Mouse (Mus musculus): ENCODE data around the gene Wdfy2.
"Not testable (repeated sequence)": the region's sequence is repeated elsewhere in the genome, so short reads cannot be mapped to it uniquely, and the experiment has no call there.

Gene Wdfy2

GRCm38 (mm10) chr14:62837641-62838252, at the start of gene Wdfy2:
Wdfy2 (plus strand) TSS chr14:62837678.
- no peak for DNase-seq

GRCm38 (mm10) chr14:62789282-62789681, 48.2 kb upstream of the Wdfy2 start:
- no peak for DNase-seq

GRCm38 (mm10) chr14:62795719-62796118, 41.8 kb upstream of the Wdfy2 start:
- no peak for DNase-seq

GRCm38 (mm10) chr14:62798608-62799101, 38.8 kb upstream of the Wdfy2 start:
- no peak for DNase-seq

GRCm38 (mm10) chr14:62800791-62801190, 36.7 kb upstream of the Wdfy2 start:
- DNase-seq, result no peak

GRCm38 (mm10) chr14:62803204-62803603, 34.3 kb upstream of the Wdfy2 start:
- no peak for DNase-seq

GRCm38 (mm10) chr14:62806921-62807320, 30.6 kb upstream of the Wdfy2 start:
- DNase-seq, result no peak

- DNase-seq, result no peak
Observed at GRCm38 (mm10) chr14:62808661-62809523, 28.6 kb upstream of the Wdfy2 start.

GRCm38 (mm10) chr14:62812765-62813164, 24.7 kb upstream of the Wdfy2 start:
- no peak for DNase-seq

- DNase-seq, result no peak
Observed at GRCm38 (mm10) chr14:62814567-62814966, 22.9 kb upstream of the Wdfy2 start.

- no peak for DNase-seq
Observed at GRCm38 (mm10) chr14:62816827-62817226, 20.7 kb upstream of the Wdfy2 start.

- no peak for DNase-seq
Observed at GRCm38 (mm10) chr14:62825575-62826332, 11.7 kb upstream of the Wdfy2 start.

- DNase-seq, result no peak
Observed at GRCm38 (mm10) chr14:62829291-62829690, 8.2 kb upstream of the Wdfy2 start.

- no peak for DNase-seq
Observed at GRCm38 (mm10) chr14:62831691-62832275, 5.7 kb upstream of the Wdfy2 start.

GRCm38 (mm10) chr14:62833036-62833435, 4.4 kb upstream of the Wdfy2 start:
- no peak for DNase-seq

GRCm38 (mm10) chr14:62833541-62833940, 3.9 kb upstream of the Wdfy2 start:
- no peak for DNase-seq

GRCm38 (mm10) chr14:62835737-62836136, 1.7 kb upstream of the Wdfy2 start:
- DNase-seq, result not testable (repeated sequence)

- DNase-seq, result peak; percentile 96 to 99
Observed at GRCm38 (mm10) chr14:62836926-62837640, 395 bp upstream of the Wdfy2 start.

GRCm38 (mm10) chr14:62838336-62838735, 858 bp downstream of the Wdfy2 start:
- no peak for DNase-seq

GRCm38 (mm10) chr14:62841726-62842125, 4.2 kb downstream of the Wdfy2 start:
- DNase-seq, result no peak

- DNase-seq, result no peak
Observed at GRCm38 (mm10) chr14:62842495-62842894, 5.0 kb downstream of the Wdfy2 start.

- no peak for DNase-seq
Observed at GRCm38 (mm10) chr14:62842976-62843375, 5.5 kb downstream of the Wdfy2 start.

All from thymus, adult 18-20 months (tissue).